Mouse (Mus musculus) left cerebral cortex, adult 18-20 months (tissue): ENCODE measurements around the gene Trappc13. TPM values are rescaled to one million over a fixed set of nuclear protein-coding genes. Genes with fewer than 3 reads are reported as not detected.
"Not testable (repeated sequence)": the region's sequence is repeated elsewhere in the genome, so short reads cannot be mapped to it uniquely, and the experiment has no call there.

Source experiments
- DNase-seq, 2 experiments: peaks; one replicate each; pipeline ENCODE4 v3.0.0; 2021 to 2022; ENCODE audit warnings: low spot score in 2 of 2, mixed read lengths in 1 of 2
- long read RNA-seq, 2 experiments: library from polyadenylated mRNA; stranded (forward); transcript quantifications; one replicate each; pipeline ENCODE4 v2.0.0; 2021
- total RNA-seq, 2 experiments: library from RNA; stranded (reverse); gene quantifications; 2 replicates each; pipeline ENCODE4 v1.2.3; 2021

Gene Trappc13
- total RNA-seq = 10 to 100 TPM; 53.5 to 56.0 TPM
- long read RNA-seq, experiment 1, transcript Trappc13-205 (12 exons, 3,538 nt) = major isoform, 20 of 52 reads
- long read RNA-seq, experiment 1, partial matches to known transcripts = 3 of 52 reads
- long read RNA-seq, experiment 1, other reads (novel, unspliced or antisense) = 28 of 52 reads
- long read RNA-seq, experiment 2, transcript Trappc13-205 (12 exons, 3,538 nt) = major isoform, 29 of 54 reads
- long read RNA-seq, experiment 2, partial matches to known transcripts = 2 of 54 reads
- long read RNA-seq, experiment 2, other reads (novel, unspliced or antisense) = 22 of 54 reads

DNA sequence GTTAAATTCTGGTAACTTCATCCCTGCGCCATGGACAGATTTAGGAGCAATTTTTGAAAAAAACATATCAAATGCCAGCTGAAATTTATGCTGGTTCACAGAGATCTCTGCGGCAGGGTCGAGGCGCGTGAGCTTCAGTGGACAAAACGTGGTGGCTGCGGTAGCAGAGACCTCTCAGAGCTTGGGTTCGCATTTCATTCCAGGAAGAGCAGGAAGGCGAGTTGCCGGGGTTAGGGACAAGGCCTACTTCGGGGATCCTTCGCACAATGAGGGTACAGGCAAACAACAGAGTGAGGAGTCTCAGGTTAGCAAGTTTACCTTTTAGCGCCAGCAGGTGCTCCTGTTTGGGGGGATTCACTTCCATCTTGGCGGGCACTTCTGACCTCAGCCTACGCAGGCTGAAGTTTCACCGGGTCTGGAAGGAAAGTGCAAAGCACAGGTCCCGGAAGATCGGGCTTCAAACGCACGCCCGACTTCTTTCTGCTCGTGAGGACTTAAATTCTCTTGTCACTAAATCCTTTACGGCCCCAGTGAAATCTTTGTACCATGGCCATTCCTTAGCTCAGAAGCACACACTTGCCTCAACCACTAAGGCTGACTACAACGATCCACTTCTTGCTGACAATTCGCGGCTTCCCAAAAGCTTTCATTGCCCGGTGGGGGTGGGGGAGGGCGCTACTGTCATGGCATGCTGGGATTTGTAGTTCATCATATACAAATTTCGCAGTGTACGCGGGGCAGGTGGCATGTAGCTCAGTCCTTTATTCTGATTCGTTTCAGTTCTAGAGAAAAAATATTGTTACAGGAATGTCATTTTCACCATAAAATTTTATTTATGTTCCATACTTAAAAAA is at the start of gene Trappc13:
Trappc13 (minus strand) TSS at position 674 of the 854 bp plus-strand sequence.
- peak; percentile 82 to 88 for DNase-seq

DNA sequence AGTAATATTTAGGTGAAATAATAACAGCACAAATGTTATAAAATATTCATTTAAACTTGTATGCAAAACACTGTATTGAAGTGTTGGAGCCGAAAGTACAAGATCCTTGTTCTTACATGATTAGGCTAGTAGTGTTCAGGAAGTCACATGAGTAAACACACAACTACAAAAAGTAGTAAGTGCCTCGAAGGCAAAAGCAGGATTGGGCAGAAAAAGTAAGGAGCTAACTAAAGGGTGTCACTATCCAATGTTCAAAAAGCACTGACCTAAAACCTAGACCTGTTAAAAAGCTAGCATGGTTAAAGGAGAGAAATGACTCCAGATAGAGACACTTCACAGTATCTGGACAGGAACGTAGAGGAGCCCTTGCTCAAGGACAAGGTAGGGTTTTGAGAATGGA is 49.2 kb upstream of the Trappc13 start:
- DNase-seq = no peak

DNA sequence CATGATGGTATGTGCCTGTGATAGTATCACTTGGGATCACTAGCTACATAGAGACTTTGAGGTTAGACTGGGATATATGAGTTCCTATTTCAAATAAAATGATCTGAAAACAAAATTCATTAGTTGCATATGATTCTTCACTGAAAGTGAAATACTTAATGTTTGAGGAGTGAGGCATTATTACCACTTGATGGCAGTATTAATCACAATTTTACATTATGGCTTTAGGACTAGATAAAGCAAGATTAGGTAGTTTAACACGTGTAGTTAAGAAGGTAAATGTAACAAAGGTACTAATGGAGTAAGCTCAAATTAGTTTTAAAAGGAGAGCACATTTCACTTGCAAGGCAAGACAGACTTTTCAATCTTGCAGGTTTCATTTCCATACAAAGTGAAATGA is 26.0 kb upstream of the Trappc13 start:
- DNase-seq = no peak

DNA sequence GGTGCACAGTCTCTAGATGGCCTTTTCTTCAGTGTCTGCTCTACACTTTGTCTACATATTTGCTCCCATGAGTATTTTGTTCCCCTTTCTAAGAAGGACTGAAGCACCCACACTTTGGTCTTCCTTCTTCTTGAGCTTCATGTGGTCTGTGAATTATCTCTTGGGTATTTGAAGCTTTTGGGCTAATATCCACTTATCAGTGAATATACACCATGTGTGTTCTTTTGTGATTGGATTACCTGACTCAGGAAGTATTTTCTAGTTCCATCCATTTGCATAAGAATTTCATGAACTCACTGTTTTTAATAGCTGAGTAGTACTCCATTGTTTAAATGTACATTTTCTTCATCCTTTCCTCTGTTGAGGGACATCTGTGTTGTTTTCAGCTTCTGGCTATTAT is 17.6 kb upstream of the Trappc13 start:
- not testable (repeated sequence) for DNase-seq

DNA sequence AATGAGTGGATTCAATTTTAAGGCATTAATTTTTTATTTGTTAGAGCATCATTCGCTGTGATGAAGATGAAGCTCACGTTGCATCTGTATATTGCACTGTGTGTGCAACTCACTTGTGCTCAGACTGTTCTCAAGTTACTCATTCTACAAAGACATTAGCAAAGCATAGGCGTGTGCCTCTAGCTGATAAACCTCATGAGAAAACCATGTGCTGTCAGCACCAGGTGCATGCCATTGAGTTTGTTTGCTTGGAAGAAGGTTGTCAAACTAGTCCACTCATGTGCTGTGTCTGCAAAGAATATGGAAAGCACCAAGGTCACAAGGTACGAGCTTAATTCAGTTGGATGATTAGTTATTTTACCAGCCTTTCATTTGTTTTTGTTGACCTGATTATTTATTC is 9.1 kb upstream of the Trappc13 start:
- no peak for DNase-seq

DNA sequence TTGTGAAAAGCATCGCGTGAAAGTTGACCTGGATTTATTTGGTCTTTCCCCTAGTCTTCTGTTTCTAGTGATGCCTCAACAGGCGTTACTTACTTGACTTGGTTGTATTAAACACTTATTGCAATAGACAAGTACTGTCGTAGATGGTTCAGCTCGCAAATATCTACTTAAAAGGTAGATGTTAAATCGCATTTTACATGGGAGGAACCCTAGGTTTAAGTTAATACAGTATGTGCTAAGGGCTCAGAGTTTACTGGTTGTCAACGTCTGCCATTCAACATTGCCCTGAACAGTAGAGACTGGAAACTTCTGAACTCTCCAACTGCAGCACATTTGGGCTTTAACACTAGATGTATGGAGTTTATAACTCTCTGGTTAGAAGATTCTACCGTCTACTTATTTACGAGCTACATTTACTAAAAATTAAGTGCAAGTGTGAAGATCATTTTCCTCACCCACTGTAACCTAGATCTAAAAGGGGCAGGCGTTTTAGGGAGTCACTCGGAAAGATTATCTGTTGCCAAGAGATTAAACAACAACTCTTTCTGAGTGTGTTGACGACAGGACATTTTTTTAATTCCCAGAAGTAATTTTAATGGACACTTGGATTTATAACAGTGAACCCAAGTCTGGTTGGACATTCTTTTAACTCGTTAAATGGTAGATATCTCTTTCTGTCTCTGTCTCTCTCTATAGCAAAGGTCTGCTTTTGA is 1.1 kb upstream of the Trappc13 start:
- no peak for DNase-seq

DNA sequence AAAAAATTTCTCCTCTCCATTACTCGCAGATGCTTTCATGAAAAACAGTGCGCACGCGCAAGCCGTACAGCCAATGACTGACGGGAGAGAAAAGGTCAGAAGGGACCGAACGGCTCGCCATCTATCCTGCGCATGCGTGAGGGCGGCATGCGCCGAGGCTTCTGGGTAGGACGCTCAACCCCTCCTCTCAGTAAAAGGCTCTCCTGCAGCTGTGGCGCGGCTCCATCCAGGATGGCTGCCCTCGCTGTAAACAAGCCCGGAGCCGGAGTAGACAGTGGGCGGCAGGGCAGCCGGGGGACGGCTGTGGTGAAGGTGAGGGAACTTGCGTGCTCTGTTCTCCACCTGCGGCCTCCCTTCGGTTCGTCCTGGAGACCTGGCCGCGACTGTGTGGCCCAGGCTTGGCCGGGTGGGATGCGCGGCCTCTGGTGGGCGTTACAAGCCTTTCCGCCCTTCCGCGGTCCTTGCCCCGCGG is 417 bp upstream of the Trappc13 start, which contains the start of gene Trim23:
Trim23 (plus strand) TSS at position 148 of the 472 bp plus-strand sequence.
- peak; percentile 97 for DNase-seq

DNA sequence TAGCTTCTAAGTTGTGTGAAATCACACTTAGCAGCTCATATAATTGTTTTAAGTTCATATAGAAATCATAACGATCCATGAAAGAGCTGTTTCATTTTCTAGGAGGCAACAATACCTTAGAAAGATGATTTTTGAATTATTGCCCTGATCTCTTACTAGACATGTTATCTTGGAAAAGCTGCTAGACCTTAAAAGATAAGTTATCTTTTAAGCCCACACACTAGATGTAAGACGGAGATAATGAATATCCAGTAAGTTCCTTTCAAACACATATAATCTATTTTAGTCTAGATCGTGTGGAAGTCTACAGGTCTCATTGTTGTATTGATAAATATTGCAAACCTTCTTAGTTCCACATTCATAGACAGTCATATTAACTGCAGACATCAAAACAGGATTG is 1.4 kb downstream of the Trappc13 start:
- DNase-seq = no peak

DNA sequence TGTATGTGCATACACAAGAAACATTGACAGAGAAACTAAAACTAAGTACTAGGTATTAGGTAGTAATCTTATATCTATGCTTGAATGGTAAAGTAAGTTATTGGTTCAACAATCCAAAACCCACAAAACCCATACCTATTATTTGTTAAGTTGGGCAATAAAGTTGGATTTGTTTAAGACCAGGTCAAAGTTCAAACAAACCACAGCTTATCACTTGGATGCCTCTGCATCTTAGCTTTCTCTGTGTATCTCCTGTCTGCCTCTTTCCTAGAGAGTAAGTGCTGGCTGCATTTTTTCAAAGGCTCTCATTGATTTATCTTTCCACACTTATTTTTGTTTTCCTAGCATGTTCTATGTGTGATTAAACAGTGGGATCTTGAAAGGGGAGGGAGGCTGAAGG is 5.8 kb downstream of the Trappc13 start:
- no peak for DNase-seq

DNA sequence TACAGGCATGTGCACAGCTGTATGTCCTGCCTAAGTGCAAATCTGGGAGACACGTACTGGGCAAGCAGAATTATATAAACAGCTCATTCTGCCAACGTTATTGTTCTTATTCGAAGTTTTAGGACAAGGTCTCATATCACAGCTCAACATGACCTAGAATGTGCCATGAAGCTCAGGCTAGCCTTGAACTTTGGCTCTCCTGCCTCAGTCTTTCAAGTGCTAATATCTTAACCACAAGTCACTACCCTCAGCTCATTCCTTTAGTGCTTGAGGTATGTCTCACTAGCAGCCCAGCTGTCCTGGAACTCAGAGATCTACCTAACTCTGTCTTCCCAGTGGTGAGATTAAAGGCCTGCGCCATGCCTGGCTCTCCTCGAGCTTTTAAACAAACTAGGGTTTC is 6.6 kb downstream of the Trappc13 start:
- DNase-seq = no peak

DNA sequence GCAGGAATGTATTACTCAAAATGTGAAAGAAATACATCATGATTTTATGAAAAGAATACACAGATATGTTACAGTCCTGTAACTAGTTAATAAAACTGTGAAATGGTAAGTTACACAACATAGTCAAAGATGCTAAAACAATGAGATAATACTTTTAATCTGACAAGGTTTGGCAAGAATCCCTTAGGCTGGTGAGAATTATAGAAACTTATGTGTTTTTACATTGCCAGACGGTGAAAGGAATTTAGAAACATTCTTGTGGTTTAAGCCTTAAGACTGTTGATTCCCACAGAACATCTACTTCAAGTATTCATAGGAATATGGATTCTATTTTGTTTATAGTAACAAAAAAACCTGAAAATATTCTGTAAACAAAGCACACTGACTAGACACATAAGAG is 22.6 kb downstream of the Trappc13 start:
- no peak for DNase-seq

DNA sequence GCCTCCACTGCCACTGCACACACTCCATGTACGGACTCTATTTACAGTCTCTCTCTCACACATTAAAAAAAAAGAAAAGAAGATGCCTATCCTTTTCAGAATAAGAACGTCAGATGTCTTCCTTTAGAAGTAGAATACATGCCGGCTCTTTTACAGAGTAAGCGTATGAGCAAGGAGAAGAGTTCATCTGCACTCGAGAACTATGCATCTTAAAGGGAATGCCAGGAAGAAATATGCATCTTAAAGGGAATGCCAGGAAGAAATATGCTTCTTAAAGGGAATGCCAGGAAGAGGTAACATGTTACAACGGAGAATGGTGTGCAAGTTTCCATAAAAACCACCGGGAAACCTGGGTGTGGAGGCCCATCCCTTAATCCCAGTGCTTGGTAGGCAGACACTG is 23.2 kb downstream of the Trappc13 start:
- DNase-seq = no peak

DNA sequence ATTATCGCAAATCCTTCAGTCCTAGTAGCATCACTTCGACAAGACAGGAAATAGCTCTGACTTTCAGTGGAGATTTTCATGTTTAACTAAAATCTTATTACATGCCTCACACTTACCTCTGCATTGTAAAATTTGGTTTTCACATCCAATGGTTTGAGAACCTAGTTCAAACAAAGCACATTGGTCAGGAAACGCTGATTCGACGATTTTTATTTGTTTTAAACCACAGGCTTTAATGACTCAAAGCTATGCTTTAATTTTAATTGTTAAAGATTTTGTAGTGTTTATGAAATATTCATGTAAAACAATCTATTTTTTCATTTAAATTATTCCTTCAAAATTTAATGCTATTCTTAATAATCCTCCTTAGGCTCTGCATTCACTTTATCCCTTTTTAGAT is 24.1 kb downstream of the Trappc13 start:
- DNase-seq = no peak

DNA sequence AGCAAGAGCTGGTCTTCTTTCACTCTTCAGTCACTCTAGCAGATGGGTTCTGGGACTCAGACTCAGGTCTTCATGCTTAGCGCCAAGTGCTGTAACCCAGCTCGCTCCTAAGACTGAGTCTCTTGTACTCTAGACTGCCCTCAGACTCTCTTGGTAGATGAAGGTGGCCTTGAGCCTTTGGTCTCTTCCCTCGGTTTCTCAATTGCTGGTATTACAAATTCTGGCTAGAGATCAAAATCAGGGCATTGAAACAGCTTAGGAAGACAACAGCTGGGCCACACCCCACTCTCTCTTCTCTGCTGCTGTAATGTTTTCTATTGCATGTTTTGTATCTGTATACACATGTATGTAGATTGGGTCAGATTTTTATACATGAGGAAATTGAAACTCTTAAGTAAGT is 32.6 kb downstream of the Trappc13 start:
- no peak for DNase-seq

DNA sequence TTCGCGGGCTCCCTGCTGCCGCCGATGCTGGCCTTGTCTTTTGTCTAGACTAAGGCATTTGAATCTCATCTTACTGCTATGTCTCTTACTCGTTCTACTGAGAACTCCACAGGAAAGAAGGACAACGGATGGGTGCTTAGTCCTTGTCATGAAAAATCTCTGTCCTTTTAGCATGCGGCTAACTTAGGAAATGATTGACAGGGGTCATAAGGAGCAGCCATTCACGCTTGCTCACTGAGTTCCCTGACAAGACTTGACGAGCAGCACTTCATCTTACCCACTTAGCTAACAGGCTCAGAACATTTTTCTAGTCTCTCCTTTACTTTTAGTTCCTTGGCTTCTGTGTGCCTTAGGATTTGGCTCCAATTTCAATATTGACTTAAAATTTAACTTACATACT is 33.4 kb downstream of the Trappc13 start:
- DNase-seq = no peak

DNA sequence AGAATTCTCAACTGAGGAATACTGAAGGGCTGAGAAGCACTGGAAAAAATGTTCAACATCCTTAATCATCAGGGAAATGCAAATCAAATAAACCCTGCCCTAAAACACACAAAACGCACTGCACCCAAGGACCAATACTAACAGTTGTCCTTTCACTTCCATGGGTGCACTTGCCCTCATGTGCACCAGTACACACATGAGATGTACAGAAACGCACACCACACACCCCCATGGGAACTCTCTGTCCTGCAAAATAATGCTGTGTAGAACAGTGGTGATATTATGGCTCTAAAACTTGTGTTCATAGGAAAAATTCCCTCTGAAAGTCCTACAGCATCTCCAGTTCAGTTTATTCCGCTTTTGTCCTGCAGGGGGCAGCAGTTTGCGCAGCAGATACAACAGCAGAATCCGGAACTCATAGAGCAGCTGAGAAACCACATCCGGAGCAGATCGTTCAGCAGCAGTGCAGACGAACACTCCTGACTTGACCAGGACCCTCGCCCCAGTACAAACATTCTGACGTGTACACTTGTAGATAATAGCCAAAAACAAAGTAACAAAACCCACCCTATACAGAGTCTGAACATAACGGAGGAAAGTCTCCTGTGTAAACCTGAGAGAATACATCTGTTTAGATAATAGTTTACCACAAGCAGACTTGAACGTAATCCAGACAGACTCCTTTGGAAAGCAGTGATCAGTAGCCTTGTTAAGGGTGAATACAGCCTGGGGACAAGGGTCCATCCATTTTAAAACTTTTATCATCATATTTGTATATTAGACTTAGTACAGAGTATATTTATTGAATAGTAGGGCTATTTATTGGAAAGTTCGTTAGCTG is 38.7 kb downstream of the Trappc13 start:
- peak; percentile 82 to 84 for DNase-seq

DNA sequence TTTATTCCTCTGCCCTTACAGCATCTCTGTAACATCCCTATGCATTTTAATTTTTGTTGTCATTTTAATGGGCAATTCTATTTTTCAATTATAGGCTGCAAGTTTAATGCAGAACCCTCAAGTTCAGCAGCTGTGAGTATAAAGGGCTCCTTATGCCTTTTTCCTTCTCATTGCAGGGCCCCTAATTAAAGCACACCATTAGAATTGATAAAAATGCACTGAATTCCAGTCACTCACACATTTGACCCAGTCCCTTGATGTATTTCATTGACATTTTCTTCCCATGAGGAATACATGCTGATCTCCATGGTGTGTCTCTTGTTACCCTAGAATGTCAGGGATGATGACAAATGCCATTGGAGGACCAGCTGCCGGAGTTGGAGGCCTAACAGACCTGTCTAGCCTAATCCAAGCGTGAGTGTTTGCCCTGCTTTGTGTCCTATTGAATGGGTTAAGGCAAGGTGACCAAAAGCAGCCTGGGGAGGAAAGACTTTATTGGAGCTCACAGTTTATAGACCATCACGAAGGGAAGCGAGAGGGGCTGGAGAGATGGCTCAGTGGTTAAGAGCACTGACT is 43.7 kb downstream of the Trappc13 start:
- DNase-seq = no peak

DNA sequence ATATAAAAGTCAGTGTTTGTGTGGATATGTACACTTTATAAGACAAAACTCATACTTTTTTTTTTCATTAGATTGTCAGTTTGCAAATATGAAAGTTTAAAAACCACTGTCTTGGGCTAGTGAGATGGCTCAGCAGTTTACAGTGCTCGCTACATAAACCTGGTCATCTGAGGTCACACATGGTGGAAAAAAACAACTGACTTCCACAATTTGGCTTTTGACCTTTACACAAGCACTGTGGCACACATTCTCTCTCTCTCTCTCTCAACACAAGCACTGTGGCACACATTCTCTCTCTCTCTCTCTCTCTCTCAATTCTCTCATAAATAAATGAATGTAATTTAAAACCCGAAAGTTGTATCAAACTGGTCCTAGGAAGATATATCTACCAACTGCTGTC is 45.7 kb downstream of the Trappc13 start:
- DNase-seq = no peak

DNA sequence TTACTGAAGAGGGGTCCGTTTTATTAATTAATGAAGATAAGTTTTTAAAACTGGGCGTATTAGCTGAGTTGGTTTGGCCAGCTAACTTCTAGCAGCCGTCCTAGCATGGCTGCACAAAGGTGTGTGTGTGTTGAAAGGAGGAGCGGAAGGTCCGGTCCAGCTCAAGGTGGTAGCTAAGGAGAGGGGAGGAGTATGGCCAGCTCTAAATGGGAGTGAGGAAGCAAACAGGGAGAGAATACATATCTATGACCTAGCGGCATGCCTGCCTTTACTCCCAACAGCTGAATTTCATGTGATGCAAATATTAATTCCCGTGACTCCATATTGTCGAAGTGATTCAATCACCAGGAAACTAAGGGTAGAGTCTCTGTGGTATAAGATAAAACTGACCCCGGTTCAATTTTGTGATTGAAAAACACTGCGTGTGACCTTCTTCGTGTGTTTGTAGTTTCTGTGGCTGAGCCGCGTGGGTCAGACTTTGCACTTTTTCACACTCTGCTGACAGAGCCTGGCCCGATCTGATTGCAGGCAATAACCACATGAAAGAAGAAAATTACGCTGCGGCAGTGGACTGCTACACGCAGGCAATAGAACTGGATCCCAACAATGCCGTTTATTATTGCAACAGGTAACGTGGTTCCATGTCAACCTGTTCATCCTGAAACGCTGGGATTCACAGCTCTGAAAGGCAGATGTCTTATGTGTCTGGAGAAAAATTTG is 54.4 kb downstream of the Trappc13 start:
- no peak for DNase-seq
